Mouse (Mus musculus) CD8-positive naive resting alpha-beta T cell, adult 57 days (primary cell): Measurements from ENCODE around the gene Gm14190. TPM values are rescaled to one million over a fixed set of nuclear protein-coding genes. Genes with fewer than 3 reads are reported as not detected.

Source experiments
- total RNA-seq: library from RNA; stranded (reverse); gene quantifications from one replicate; pipeline ENCODE4 v1.2.4, GENCODE M21; 2023

Gm14190 gene
- not detected for total RNA-seq

DNA sequence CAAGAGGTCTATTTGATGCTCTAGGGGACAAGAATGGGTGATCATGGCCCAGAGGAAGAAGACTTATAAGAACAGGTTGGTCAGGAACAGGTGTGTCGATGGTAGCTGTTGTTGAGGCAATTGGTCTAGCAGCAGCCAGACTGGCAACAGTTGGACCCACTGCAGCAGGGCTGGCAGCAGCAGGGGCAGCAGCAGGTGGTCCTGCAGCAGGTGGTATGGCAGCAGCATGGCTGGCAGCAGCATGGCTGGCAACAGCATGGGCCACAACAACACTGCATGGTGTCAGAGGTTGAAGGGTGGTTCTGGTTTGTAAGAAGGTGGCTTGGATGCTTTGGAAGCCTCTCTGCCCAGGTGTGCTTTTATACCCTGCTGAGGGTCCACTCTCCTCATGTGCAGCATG is at the start of gene Gm14190:
TSS of gene Gm14190 (minus strand) at position 278 of the 400 bp plus-strand sequence.

DNA sequence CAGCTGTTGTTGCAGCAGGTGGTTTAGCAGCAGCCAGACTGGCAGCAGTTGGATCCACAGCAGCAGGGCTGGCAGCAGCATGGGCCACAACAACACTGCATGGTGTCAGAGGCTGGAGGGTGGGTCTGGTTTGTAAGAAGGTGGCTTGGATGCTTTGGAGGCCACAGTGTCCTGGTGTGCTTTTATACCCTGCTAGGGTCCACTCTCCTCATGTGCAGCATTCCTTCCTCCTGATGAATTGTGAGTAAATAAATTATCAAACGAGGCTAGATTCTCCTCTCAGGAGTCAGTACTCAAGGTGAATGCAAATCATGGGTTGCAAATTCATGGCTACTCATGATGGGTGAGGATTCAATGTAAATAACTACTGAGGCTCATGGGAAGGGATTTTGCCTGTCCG is 43.6 kb upstream of the Gm14190 start, which contains the start of gene Gm14180:
TSS of gene Gm14180 (minus strand) at position 101 of the 400 bp plus-strand sequence.

DNA sequence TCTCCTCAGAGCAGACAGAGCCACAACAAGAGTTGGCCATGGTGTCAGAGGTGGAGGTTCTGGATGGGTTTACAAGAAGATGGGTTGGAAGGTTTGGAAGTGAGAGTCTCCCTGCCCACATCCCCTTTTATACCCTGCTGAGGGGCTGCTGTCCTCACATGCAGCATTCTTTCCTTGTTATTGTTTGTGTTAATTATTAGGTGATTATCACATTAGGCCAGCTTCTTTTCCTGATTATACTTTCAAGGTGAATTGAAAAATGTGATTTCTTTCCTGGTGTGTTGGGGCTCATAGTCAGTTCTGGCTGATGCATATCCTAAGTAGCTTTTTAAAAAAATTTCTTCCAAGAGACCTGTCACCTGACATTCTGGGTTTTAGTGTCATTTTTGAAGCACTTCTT is 24.7 kb downstream of the Gm14190 start, which contains the start of gene Krtap4-6:
TSS of gene Krtap4-6 (minus strand) at position 101 of the 400 bp plus-strand sequence.

DNA sequence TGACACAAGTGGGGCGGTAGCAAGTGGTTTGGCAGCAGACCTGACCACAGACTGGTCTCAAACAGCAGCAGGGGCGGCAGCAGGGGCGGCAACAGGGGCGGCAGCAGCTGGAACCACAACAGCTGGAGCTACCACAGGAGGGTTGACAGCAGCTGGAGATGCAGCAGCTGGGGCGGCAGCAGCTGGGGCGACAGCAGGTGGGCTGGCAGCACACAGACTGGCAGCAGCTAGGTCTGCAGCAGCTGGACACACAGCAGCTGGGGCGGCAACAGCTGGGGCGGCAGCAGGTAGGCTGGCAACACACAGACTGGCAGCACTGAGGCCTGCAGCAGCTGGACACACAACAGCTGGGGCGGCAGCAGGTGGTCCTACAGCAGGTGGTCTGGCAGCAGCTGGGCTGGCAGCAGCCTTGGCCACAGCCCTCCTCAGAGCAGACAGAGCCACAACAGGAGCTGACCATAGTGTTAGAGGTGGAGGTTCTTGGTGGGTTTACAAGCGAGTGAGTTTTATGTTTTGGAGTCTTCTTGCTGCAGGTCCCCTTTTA is 32.0 kb downstream of the Gm14190 start, which contains the start of gene Gm11563:
TSS of gene Gm11563 (minus strand) at position 494 of the 544 bp plus-strand sequence.

DNA sequence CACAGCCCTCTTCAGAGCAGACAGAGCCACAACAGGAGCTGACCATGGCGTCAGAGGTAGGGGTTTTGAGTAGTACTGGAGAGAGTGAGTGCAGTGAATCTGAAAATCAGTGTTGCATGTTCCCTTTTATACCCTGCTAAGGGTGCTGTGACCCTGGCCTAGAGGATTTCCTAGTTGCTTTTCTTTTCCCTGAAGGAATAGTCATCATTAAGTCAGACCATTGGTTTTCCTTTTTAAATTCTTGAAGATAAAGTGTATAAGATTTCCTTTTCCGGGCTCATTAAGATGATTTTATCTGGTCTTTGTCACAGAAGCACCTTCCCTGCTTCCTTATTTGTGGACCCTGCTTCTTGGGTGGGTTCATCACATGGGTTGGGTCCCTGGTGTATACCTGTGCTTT is 40.4 kb downstream of the Gm14190 start, which contains the start of gene Gm11555:
TSS of gene Gm11555 (minus strand) at position 101 of the 400 bp plus-strand sequence.

DNA sequence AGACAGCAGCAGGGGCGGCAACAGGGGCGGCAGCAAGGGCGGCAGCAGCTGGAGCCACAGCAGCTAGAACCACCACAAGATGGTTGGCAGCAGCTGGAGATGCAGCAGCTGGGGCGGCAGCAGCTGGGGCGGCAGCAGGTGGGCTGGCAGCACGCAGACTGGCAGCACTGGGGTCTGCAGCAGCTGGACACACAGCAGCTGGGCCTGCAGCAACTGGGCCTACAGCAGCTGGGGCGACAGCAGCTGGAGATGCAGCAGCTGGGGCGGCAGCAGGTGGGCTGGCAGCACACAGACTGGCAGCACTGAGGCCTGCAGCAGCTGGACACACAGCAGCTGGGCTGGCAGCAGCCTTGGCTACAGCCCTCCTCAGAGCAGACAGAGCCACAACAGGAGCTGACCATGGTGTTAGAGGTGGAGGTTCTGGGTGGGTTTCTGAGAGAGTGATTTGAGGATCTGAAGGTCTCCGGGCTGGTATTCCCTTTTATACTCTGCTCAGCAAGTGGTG is 46.9 kb downstream of the Gm14190 start, which contains the start of gene Krtap4-7:
TSS of gene Krtap4-7 (minus strand) at position 455 of the 505 bp plus-strand sequence.

Other genes starting within 250 kb of the Gm14190 start
- not detected for gene Krt23, start 197.6 kb downstream of the Gm14190 start, total RNA-seq
- gene Krt39, start 169.4 kb downstream of the Gm14190 start, total RNA-seq, result not detected
- gene Krt40, start 147.6 kb downstream of the Gm14190 start, total RNA-seq, result not detected
- not detected for gene Krtap3-3, start 139.9 kb downstream of the Gm14190 start, total RNA-seq
- gene Krtap3-2, start 133.9 kb downstream of the Gm14190 start, total RNA-seq, result not detected
- not detected for gene Gm11939, start 131.3 kb downstream of the Gm14190 start, total RNA-seq
- not detected for gene Krtap3-1, start 124.1 kb downstream of the Gm14190 start, total RNA-seq
- not detected for gene Krtap1-5, start 109.7 kb downstream of the Gm14190 start, total RNA-seq
- not detected for gene Krtap1-4, start 107.1 kb downstream of the Gm14190 start, total RNA-seq
- gene Krtap1-3, start 99.4 kb downstream of the Gm14190 start, total RNA-seq, result not detected
- gene Krtap9-3, start 92.6 kb downstream of the Gm14190 start, total RNA-seq, result not detected
- gene Gm11938, start 87.4 kb downstream of the Gm14190 start, total RNA-seq, result not detected
- not detected for gene Gm11937, start 80.6 kb downstream of the Gm14190 start, total RNA-seq
- gene Krtap2-4, start 75.9 kb downstream of the Gm14190 start, total RNA-seq, result not detected
- not detected for gene Gm11562, start 70.3 kb downstream of the Gm14190 start, total RNA-seq
- gene Krtap4-1, start 62.5 kb downstream of the Gm14190 start, total RNA-seq, result not detected
- not detected for gene Krtap4-2, start 55.7 kb downstream of the Gm14190 start, total RNA-seq
- gene Krtap4-7, start 46.7 kb downstream of the Gm14190 start, total RNA-seq, result not detected
- not detected for gene Gm11555, start 40.5 kb downstream of the Gm14190 start, total RNA-seq
- gene Gm11563, start 31.8 kb downstream of the Gm14190 start, total RNA-seq, result not detected
- gene Krtap4-6, start 24.8 kb downstream of the Gm14190 start, total RNA-seq, result not detected
- gene Gm14180, start 43.5 kb upstream of the Gm14190 start, total RNA-seq, result not detected
- gene Gm11595, start 82.2 kb upstream of the Gm14190 start, total RNA-seq, result not detected
- not detected for gene Krtap4-8, start 90.0 kb upstream of the Gm14190 start, total RNA-seq
- gene Krtap4-9, start 94.5 kb upstream of the Gm14190 start, total RNA-seq, result not detected
- not detected for gene Gm11596, start 102.7 kb upstream of the Gm14190 start, total RNA-seq
- gene Gm11569, start 108.2 kb upstream of the Gm14190 start, total RNA-seq, result not detected
- not detected for gene Gm11554, start 113.7 kb upstream of the Gm14190 start, total RNA-seq
- gene Krtap4-13, start 119.2 kb upstream of the Gm14190 start, total RNA-seq, result not detected
- not detected for gene Gm11564, start 124.9 kb upstream of the Gm14190 start, total RNA-seq
- gene 2300003K06Rik, start 147.3 kb upstream of the Gm14190 start, total RNA-seq, result not detected
- not detected for gene Krtap4-16, start 160.9 kb upstream of the Gm14190 start, total RNA-seq
- not detected for gene Gm11568, start 167.2 kb upstream of the Gm14190 start, total RNA-seq
- not detected for gene Gm11559, start 173.7 kb upstream of the Gm14190 start, total RNA-seq
- gene Krtap9-1, start 182.6 kb upstream of the Gm14190 start, total RNA-seq, result not detected
- not detected for gene Gm11567, start 188.4 kb upstream of the Gm14190 start, total RNA-seq
- not detected for gene Krtap31-1, start 217.2 kb upstream of the Gm14190 start, total RNA-seq
- gene Gm11565, start 224.0 kb upstream of the Gm14190 start, total RNA-seq, result not detected
- gene Krtap31-2, start 245.6 kb upstream of the Gm14190 start, total RNA-seq, result not detected